Mouse (Mus musculus) embryonic facial prominence, embryonic 10.5 days (tissue): Measurements from ENCODE around the gene Cfi. TPM values are rescaled to one million over a fixed set of nuclear protein-coding genes. Genes with fewer than 3 reads are reported as not detected.

ENCODE experiments used
- DNase-seq: peaks from one replicate; pipeline ENCODE4 v3.0.0-alpha.2; 2017; ENCODE audit warnings: low spot score
- H3K27ac ChIP-seq: fragments of 300-500 bp; sonication (generic); replicated peaks from 2 replicates; pipeline ENCODE4 v1.5.1; 2016; ENCODE audit warnings: mild to moderate bottlenecking
- H3K27me3 ChIP-seq: fragments of 300-500 bp; sonication (generic); replicated peaks from 2 replicates; pipeline ENCODE4 v1.6.1; 2016; ENCODE audit warnings: low read depth, mild to moderate bottlenecking; ENCODE audit not compliant: poor library complexity, severe bottlenecking
- H3K36me3 ChIP-seq: fragments of 300-500 bp; sonication (generic); replicated peaks from 2 replicates; pipeline ENCODE4 v1.6.1; 2016; ENCODE audit warnings: mild to moderate bottlenecking, moderate library complexity
- H3K4me1 ChIP-seq: fragments of 300-500 bp; sonication (generic); 2 replicates; pipeline ENCODE4 v1.6.1; 2016
- H3K4me3 ChIP-seq: fragments of 300-500 bp; sonication (generic); 2 replicates; pipeline ENCODE4 v1.5.1; 2016; ENCODE audit warnings: mild to moderate bottlenecking, moderate library complexity
- H3K9me3 ChIP-seq: fragments of 300-500 bp; sonication (generic); 2 replicates; pipeline ENCODE4 v1.6.1; 2016; ENCODE audit warnings: mild to moderate bottlenecking
- WGBS: fragments of 180-500 bp; shearing (Covaris S2); methylation state at CpG from one replicate; pipeline ENCODE4 v1.1.7; 2016; 5-methylcytosine and 5-hydroxymethylcytosine counted together
- polyA plus RNA-seq: library from polyadenylated mRNA; unstranded; fragments of >200 nt; fragmentation: Nextera tagmentation; extraction: Ambion mirVana; gene quantifications from 2 replicates; pipeline ENCODE4 v1.2.1, GENCODE M21; 2016

The Cfi gene
- polyA plus RNA-seq: 0.39 and 0.59 TPM in 2 replicates

GRCm38 (mm10) chr3:129835388-129835934, at the start of gene Cfi:
Cfi (plus strand) TSS chr3:129835884.
- Histone ChIP-seq H3K27me3 (no peaks in the 10 kb centered on the region), H3K9me3 (no peaks in the 10 kb centered on the region), H3K27ac (no peak within 1 kb of the TSS), H3K4me3 (no peak within 1 kb of the TSS; the same call in 1 of the 2 replicates), H3K4me1 (peaks cover 5% of the 10 kb centered on the region; the same call in 1 of the 2 replicates), H3K36me3 (no peaks in the 10 kb centered on the region)
- no peak for DNase-seq
- WGBS: 72% methylated on average over 6 of the region's 6 CpGs

GRCm38 (mm10) chr3:129793801-129794200, 41.9 kb upstream of the Cfi start:
- Histone ChIP-seq H3K9me3 (no peaks in the 10 kb centered on the region), H3K4me3 (no peak overlapping the region), H3K4me1 (peaks cover 7% of the 10 kb centered on the region; the same call in 1 of the 2 replicates), H3K27me3 (no peaks in the 10 kb centered on the region), H3K27ac (no peak overlapping the region), H3K36me3 (no peaks in the 10 kb centered on the region)
- WGBS: 88% methylated on average over 5 of the region's 5 CpGs
- DNase-seq: no peak

- H3K27ac ChIP-seq: no peak overlapping the region
- H3K27me3 ChIP-seq: no peaks in the 10 kb centered on the region
- no peak overlapping the region for H3K4me3 ChIP-seq
- WGBS: 80% methylated on average over 5 of the region's 5 CpGs
- no peaks in the 10 kb centered on the region for H3K9me3 ChIP-seq
- no peak for DNase-seq
- H3K36me3 ChIP-seq: no peaks in the 10 kb centered on the region
- H3K4me1 ChIP-seq: no peaks in the 10 kb centered on the region
Measured at GRCm38 (mm10) chr3:129797341-129797740, 38.3 kb upstream of the Cfi start.

GRCm38 (mm10) chr3:129798551-129798950, 37.1 kb upstream of the Cfi start:
- Histone ChIP-seq H3K27ac (no peak overlapping the region), H3K4me3 (no peak overlapping the region), H3K36me3 (no peaks in the 10 kb centered on the region), H3K27me3 (no peaks in the 10 kb centered on the region), H3K4me1 (no peaks in the 10 kb centered on the region), H3K9me3 (no peaks in the 10 kb centered on the region)
- DNase-seq: no peak
- 88% methylated on average over 11 of the region's 11 CpGs for WGBS

GRCm38 (mm10) chr3:129799011-129799410, 36.7 kb upstream of the Cfi start:
- H3K27me3 ChIP-seq: no peaks in the 10 kb centered on the region
- no peaks in the 10 kb centered on the region for H3K4me1 ChIP-seq
- DNase-seq: no peak
- WGBS: 76% methylated on average over 2 of the region's 2 CpGs
- H3K27ac ChIP-seq: no peak overlapping the region
- no peaks in the 10 kb centered on the region for H3K36me3 ChIP-seq
- H3K9me3 ChIP-seq: no peaks in the 10 kb centered on the region
- H3K4me3 ChIP-seq: no peak overlapping the region

- no peak within 1 kb of the TSS for H3K4me3 ChIP-seq
- H3K27ac ChIP-seq: no peak within 1 kb of the TSS
- no peaks in the 10 kb centered on the region for H3K27me3 ChIP-seq
- DNase-seq: no peak
- no peaks in the 10 kb centered on the region for H3K9me3 ChIP-seq
- no peaks in the 10 kb centered on the region for H3K36me3 ChIP-seq
- no peaks in the 10 kb centered on the region for H3K4me1 ChIP-seq
- WGBS: 79% methylated on average over 10 of the region's 10 CpGs
Measured at GRCm38 (mm10) chr3:129803765-129804164, 31.9 kb upstream of the Cfi start, which contains the start of gene Lrit3. Lrit3 (minus strand) TSS chr3:129804030.

GRCm38 (mm10) chr3:129820847-129821246, 14.8 kb upstream of the Cfi start:
- no peaks in the 10 kb centered on the region for H3K27me3 ChIP-seq
- H3K4me1 ChIP-seq: peaks cover 3% of the 10 kb centered on the region; the same call in 1 of the 2 replicates
- 0 out of 2 replicates have a peak overlapping the region, but pooled peaks have one; percentile 6 for H3K27ac ChIP-seq
- peaks cover 43% of the 10 kb centered on the region for H3K36me3 ChIP-seq
- peak; percentile 21 for DNase-seq
- H3K4me3 ChIP-seq: no peak overlapping the region
- 41% methylated on average over 9 of the region's 9 CpGs for WGBS
- no peaks in the 10 kb centered on the region for H3K9me3 ChIP-seq

- Histone ChIP-seq H3K36me3 (peaks cover 52% of the 10 kb centered on the region), H3K27me3 (no peaks in the 10 kb centered on the region), H3K4me1 (peaks cover 3% of the 10 kb centered on the region; the same call in 1 of the 2 replicates), H3K27ac (no peak overlapping the region), H3K9me3 (no peaks in the 10 kb centered on the region), H3K4me3 (no peak overlapping the region)
- no peak for DNase-seq
- WGBS: 78% methylated on average over 8 of the region's 8 CpGs
Measured at GRCm38 (mm10) chr3:129821736-129822135, 13.9 kb upstream of the Cfi start.

GRCm38 (mm10) chr3:129822206-129822775, 13.4 kb upstream of the Cfi start, which contains the start of gene Rrh:
Rrh (minus strand) TSS chr3:129822587.
- no peaks in the 10 kb centered on the region for H3K27me3 ChIP-seq
- no peak for DNase-seq
- H3K4me3 ChIP-seq: no peak within 1 kb of the TSS
- WGBS: 72% methylated on average over 11 of the region's 11 CpGs
- no peak within 1 kb of the TSS for H3K27ac ChIP-seq
- H3K9me3 ChIP-seq: no peaks in the 10 kb centered on the region
- H3K4me1 ChIP-seq: peaks cover 3% of the 10 kb centered on the region; the same call in 1 of the 2 replicates
- H3K36me3 ChIP-seq: peaks cover 56% of the 10 kb centered on the region

GRCm38 (mm10) chr3:129823293-129823692, 12.4 kb upstream of the Cfi start:
- H3K36me3 ChIP-seq: peaks cover 63% of the 10 kb centered on the region
- H3K9me3 ChIP-seq: no peaks in the 10 kb centered on the region
- no peaks in the 10 kb centered on the region for H3K27me3 ChIP-seq
- H3K4me1 ChIP-seq: peaks cover 3% of the 10 kb centered on the region; the same call in 1 of the 2 replicates
- WGBS: 60% methylated on average over 5 of the region's 5 CpGs
- DNase-seq: no peak
- no peak overlapping the region for H3K27ac ChIP-seq
- no peak overlapping the region for H3K4me3 ChIP-seq

GRCm38 (mm10) chr3:129824146-129824545, 11.5 kb upstream of the Cfi start:
- no peaks in the 10 kb centered on the region for H3K27me3 ChIP-seq
- peaks cover 68% of the 10 kb centered on the region for H3K36me3 ChIP-seq
- H3K9me3 ChIP-seq: no peaks in the 10 kb centered on the region
- H3K4me3 ChIP-seq: no peak overlapping the region
- peaks cover 3% of the 10 kb centered on the region; the same call in 1 of the 2 replicates for H3K4me1 ChIP-seq
- DNase-seq: no peak
- 97% methylated on average over 4 of the region's 4 CpGs for WGBS
- H3K27ac ChIP-seq: no peak overlapping the region

- no peak overlapping the region for H3K27ac ChIP-seq
- H3K27me3 ChIP-seq: no peaks in the 10 kb centered on the region
- H3K36me3 ChIP-seq: peaks cover 73% of the 10 kb centered on the region
- DNase-seq: no peak
- H3K4me1 ChIP-seq: peaks cover 10% of the 10 kb centered on the region
- H3K9me3 ChIP-seq: no peaks in the 10 kb centered on the region
- 94% methylated on average over 10 of the region's 10 CpGs for WGBS
- H3K4me3 ChIP-seq: no peak overlapping the region
Measured at GRCm38 (mm10) chr3:129824891-129825290, 10.8 kb upstream of the Cfi start.

GRCm38 (mm10) chr3:129826691-129827090, 9.0 kb upstream of the Cfi start:
- H3K27ac ChIP-seq: no peak overlapping the region
- H3K36me3 ChIP-seq: peaks cover 73% of the 10 kb centered on the region
- no peak overlapping the region for H3K4me3 ChIP-seq
- no peaks in the 10 kb centered on the region for H3K27me3 ChIP-seq
- H3K9me3 ChIP-seq: no peaks in the 10 kb centered on the region
- H3K4me1 ChIP-seq: peaks cover 14% of the 10 kb centered on the region
- 91% methylated on average over 10 of the region's 10 CpGs for WGBS
- DNase-seq: no peak
